Mouse (Mus musculus) spleen, postnatal 10 days (tissue): ENCODE measurements around the gene Gm21885.
"Not testable (repeated sequence)": the region's sequence is repeated elsewhere in the genome, so short reads cannot be mapped to it uniquely, and the experiment has no call there.

ENCODE experiments used
- DNase-seq, 2 experiments: peaks; one replicate each; pipeline ENCODE4 v3.0.0; 2021 to 2022; ENCODE audit warnings: low spot score in 2 of 2

Gm21885 gene

DNA sequence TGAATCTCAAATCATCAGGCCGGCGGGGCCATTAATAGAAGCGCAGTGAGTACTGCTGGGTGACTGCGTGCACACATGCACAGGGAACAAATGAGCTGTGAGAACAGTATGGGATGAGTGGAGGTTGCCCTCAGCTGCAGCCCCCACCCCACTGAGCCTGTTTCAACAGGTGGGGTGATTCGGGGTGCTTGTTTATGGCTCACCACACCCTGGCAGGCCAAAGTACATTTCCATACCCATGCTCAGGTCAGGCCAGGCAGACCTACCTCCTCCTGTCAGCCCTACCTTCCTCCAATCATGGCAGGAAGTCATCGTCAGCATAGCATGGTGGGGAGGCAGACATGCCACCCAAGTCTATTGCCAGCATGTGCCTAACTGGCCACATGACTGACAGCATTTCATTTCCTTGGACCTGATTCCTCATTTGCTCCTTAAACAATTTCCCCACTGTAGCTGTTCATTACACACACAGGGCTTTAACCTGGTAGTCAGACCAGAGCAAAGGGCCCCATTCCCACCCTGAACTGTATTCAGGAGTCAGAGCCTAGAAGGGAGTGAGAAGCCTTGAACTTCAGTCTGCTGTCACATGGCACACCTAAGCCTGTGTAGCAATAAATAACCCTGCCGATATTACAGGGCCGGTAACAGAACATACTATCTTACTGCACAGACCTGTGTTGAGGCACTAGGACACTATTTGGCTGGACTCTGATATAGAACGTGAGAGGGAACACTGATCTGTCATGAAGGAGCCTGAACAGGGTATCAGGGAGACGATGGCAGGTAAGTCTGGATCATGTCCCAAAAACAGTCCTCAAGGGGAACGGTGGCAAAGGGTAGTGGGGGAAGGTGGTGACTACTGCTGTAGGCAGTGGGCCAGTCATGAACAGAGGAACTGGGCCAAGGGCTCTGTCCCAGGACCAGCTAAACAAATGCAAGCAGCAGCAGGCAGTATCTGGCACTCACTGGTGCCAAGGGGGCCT lies at the start of gene Gm21885:
TSS of gene Gm21885 (plus strand) at position 675 of the 983 bp plus-strand sequence.
- no peak for DNase-seq

DNA sequence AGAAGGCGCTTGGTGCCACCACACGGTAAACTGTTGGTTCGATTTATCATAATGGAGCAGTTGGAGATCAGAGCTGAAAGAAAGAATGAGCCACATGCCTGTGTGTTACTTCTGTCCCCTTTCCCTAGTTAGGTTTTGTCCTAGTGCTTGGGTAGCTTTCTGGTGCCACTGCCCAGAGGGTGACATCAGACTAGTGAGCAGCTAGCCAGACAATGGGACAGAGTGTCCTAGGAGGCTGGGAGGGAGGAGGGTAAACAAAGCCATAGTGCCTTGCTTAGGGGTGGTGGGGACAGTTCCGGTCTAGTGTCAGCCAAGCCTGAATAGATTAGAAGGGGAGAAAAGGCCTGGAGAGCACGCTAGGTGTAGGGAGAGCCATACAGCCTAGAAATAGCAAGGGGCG lies 48.3 kb upstream of the Gm21885 start:
- no peak for DNase-seq

DNA sequence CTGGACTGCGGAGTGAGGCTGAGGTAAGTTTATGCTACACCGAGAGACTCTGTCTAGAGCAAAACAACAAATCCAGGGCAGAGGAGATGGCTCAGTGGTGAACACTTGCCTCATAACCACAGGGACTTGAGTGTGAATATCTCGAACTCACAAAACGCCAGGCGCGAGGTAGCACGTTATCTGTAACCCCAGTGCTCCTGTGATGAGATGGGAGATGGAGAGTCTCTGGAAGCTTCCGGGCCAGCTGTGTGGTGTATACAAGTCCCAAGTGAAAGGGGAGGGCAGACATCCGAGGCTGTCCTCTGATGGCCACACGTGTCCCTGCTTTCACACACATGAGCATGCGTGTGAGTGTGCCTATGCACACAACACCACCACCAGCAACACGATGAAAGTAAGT lies 47.3 kb upstream of the Gm21885 start:
- no peak for DNase-seq

DNA sequence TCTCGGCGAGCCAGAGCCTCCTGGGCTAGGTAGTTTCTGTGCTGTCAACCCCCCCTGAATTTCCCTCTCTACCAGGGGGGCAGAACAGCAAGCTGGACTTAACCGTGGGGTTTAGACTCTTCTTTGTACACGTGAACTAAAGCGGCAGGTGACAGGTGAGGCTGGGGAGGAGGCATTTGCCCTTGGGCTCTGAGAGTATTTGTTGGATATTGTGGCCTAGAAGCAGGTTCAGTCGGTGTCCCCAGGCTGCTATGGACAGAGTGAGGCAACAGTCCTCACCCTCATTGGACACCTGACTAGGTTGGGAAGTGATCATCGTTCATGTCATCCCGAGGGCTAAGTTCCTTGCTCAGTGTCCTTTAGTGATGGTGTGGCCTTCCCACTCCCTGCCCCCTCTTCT lies 46.8 kb upstream of the Gm21885 start:
- DNase-seq = no peak

DNA sequence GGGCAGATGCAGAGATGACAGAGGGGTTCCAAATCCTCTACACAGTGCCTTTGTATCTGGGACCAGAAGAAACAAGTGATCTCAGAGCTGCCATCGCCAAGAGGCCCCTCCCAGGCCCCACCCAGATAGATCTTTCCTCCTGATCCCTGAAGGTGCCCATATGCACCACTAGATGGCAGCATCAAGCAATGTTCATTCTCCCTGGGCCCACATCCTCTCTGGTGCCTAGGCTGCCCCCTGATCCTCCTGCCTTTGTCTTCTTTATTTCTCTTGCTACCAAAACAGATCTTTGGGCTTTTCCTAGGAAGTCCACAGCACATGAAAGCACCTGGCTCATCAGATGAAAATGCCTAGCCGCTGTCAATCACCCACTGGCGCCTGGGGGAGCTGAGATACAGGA lies 45.6 kb upstream of the Gm21885 start:
- DNase-seq = peak; percentile 56 to 73

DNA sequence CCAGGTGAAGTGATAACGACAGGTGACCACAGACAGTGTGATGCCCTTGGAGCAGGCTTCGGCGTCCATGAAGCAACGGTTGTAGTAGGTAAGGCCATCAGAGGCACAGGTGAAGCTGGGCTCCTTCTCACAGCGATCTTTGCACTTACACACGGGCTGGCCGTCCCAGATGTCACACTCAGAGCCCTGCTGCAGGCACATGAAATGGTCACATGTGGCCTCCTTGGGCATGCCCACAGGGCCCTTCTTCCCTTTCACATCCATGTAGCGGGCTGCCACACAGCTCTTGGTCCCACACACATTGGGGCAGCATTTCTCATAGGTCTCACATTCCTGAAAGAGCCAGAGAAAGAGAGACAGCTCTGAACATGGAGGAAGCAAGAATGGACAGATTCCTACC lies 42.9 kb upstream of the Gm21885 start:
- DNase-seq = no peak

DNA sequence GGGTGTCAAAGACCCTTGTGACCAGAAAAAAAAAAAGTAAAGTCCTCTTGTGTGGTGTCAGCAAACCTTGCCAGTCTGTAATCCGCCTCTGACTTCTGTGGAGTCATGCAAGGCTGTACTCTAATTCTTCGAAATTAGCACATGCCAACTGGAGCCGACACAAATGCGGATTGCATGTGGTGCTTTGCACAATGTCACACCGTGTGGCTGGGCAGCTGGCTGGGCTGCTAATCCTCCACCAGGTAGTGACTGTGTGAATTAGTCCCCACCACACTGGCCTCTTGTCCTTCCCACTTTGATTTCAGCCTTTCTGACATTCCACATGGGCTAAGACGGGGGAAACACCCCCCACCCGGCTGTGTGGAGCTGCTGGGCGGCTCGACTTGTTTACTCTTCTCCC lies 42.0 kb upstream of the Gm21885 start:
- DNase-seq = no peak

DNA sequence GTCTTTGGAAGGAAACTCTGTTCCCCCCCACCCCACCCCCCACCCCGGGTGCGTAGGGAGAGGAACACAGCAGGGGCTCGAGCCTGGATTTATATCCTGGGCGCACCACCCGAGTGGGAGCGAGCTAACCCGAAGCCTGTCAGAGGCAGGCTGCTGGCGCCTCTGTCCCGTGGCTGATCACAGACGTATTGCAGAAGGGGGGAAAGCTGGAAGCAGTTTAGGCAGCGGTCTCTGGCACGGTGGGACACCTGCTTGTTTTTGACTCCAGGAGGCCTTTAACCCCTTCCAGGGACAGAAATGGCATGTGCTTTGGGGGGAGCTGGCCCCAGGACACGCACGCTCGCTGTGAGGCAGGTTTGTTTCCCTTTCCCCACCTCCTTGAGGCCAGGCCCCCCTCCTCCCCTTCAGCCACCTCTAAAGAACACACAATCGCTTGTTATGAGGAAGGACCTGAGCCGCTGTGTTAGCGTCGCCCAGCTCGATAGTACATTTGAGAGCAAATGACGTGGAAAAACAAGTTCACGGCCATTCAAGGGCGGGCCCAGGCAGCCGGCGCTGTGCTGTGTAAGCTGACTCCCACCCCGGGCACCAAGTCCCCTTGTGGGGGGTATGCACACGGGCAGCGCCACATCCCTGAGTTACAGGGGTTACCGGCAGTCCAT lies 38.8 kb upstream of the Gm21885 start:
- no peak for DNase-seq

DNA sequence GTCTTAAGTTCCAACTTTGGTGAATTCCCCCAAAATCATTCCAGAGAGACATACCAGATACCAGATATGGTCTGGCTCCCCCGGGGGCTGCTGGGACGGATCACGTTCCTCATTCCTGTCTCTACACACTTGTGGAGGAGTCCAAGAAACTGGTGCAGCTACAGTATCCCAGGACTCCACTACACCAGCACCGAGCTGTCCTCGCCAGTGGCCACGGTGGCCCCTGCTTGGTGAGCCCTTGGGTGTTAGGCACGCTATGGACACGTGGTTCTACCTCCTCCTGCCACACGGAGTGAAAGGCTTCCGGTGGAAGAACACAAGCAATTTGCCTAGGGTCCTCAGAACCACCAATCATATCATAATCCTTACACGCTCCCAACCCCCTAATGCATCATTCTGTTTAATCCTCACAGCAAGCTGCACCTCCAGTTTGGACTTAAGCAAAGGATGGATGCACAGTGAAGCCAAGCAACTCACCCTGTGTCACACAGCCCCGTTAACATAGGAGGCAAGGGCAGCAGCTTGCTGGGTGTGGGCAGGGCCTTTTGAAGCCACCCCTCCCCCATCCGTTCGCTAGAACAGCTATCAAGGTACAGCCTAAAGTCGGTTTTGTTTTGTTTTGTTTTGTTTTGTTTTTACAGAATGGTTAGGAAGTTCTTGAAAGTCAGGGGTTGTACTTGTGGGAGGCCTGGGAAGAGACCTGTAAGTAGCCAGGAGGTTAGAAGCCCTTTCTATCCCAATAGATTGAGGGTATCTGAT lies 38.1 kb upstream of the Gm21885 start:
- no peak for DNase-seq

DNA sequence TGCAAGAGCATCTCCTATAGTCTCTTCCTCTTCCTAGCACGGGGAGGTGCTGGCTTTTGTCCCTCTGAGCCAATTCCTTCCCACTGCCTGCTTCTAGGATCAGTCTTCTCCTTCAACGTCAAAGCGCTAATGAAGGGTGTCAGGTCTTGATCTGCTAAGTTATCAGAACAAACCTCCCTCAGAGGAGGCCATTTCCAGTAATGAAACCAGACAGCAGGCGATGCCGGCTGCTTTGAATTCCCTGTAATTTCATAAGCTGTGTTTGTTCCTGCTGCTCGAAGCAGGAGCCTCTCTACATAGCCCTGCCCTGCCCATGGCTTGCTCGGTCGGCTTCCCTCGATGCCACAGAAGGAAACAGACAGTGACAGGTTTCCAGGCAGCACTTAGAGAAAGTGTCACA lies 37.3 kb upstream of the Gm21885 start:
- DNase-seq = no peak

DNA sequence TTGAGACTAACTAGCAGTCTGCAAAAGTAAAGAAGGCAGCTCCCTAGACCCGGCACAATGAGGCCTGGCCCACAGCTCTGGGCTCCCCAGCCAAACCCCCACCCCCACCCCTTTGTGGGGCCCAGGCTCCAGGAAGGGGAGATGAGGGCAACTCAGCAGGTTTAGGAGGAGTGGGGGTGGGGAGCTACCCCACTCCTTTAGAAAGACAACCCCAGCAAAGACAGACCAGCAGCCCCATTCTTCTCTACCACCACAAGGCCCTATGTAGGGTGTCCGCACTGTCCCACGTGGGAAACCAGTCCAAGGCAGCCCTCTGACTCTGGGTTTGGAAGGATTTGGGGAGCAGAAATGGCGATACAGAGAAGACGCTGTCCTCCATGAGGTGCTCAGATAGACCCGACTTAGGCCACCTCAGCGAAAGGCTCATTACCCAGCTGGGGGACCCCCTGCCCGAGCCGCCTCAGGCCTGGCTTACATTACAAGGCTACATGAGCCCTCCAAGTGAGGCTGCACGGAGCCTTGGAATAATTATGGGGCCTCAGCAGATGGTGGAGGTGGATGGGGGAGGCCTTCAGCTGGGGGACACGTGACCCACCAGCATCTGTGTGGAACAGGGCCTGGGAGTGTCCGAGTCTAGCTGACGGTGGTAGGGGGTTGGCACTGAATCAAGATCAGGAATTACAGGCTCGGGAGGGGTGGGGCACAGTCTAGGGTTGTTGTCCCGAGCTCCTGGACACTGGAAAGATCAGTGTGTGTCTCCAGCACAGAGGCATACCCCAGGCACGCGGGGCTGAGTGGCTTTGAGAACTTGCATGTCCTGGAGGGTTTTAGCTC lies 35.5 kb upstream of the Gm21885 start, which contains the start of gene Wfikkn2:
TSS of gene Wfikkn2 (minus strand) at position 51 of the 834 bp plus-strand sequence.
- DNase-seq = no peak

DNA sequence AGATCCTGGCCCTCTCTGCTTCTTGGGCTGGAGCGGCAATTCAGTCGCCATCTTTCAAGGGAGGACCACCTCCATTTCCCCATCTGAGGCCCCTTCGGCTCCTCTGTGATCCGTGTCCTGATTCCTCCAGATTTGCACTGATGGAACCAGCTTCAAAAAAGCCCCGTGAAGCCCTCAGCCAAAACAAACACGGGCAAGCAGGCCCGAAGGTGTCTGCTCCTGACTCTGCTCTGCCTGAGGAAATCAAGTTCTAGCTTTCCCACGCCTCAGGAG lies 34.9 kb upstream of the Gm21885 start:
- DNase-seq = no peak

DNA sequence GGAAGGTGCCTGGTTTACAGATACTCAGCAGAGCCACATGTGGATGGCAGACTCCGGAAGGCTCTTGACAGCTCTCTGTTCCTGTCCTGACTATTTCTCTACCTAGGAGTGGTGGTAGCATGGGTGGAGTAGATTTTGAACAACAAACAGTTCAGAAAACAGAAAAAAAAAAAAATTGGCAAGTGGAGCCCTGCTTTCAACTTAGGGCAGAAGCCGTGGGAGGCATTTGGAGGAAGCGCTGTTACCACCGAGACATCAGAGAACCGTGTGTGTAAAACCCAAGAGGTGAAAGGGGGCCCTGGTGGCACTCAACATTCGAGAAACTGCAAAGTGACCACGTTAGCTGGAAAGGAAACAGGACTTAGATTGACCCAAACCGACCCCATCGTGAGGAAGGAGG lies 28.5 kb upstream of the Gm21885 start:
- DNase-seq = no peak

DNA sequence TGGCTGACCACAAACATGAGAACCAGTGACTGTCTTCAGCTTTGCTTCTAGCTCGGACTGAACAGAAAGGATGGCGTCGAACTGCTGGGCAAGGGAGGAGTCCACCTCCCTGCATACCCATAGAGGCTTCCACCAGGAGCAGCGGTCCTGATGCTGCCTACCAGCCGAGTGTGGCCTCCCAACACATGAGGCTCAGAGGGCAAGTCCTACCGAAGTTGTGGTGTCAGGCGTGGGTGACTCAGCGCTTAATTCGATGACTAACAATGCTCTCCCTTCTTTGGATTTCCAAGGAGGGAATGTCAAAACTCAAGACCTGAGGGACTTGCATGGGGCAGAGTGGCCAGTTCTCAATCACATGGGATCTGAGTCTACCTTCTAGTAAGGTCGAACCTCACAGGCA lies 28.0 kb upstream of the Gm21885 start:
- no peak for DNase-seq

DNA sequence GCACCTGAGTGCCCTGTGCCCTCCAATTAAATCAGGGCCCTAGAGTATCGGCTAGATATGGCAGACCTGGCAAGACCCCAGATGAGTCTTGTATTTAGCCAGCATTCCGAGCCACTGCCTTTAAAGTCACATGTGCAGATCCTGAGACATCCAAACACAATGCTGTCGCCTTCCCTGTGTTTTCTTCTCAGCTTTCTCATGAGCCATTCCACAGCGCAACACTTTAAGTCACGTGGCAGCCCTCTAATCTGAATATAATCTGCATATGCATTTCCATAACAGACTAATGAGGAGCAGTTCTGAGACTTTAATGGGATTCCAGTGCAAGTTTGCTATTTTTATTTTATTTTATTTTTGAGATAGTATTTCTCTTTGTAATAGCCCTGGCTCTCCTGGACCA lies 25.9 kb upstream of the Gm21885 start:
- no peak for DNase-seq

DNA sequence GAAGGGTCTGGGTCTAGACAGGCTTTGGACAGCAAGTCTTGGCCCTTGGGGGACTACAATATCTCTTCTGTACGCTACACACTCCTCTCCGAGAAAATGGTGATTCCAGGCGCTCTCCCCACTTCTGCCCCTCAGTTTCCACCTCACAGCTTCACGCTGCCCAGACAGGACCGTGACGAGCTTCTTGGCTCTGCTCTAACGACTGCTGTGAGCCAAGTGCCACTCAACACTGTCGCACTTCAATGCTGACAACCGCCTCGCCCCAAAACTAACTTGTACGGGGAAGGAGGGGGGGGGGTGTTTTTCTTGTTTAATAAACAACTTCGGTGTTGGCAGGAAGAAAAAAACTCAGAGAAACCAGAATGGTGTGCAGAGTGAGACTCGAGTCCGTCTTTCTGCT lies 23.7 kb upstream of the Gm21885 start:
- DNase-seq = no peak

DNA sequence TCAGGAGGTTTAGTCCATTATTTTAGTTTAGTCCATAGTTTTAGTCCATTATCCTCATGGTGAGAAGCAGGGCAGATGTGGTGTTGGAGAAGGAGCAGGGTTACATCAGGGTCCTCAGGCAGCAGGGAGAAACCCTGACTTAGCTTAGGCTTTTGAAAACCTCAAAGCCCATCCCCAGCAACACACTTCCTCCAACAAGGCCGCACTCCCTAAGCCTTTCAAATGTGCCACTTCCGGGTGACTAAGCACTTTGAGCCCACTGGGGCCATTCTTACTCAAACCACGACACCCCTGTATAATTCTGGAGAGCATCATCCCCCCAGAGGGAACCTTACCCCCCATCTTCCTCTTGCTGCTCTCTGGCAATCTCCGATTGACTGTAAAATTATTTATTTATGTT lies 21.9 kb upstream of the Gm21885 start:
- DNase-seq = no peak

DNA sequence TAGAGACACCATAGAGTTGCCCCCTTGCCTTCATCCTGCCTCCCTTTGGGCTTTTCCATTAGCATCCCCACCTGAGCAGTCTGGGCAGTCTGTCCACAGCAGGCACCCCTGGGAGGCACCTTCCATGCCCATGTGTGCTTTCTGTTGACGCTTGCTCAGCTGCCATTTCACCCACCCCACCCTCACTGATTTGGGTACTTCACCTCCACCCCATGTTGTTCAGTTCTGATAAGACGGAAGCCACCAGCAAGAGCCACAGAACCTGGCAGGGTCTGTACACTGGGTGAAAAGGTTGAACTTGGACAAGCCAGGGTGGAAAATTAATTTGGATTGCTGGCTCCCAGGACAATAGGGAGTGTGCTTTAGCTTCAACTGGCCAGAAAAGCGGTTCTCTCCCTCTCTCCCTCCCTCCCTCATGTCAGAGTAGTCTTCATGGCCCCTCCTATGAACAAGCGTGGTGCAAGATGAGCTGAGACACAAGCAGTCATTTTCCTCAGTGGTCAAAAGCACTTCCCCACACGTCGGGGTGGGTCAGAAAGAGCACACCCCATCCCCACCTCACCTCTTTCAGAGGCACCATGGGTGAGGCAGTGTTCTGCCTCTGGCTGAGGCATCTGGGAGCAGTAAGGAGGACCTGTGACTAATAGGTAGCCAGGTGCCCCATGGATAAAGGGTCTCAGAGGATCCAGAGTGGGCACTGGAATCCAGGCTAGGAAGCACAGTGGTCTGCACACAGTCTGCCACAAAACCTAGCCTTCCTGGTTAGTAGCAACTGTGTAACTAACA lies 19.9 kb upstream of the Gm21885 start:
- DNase-seq = no peak

DNA sequence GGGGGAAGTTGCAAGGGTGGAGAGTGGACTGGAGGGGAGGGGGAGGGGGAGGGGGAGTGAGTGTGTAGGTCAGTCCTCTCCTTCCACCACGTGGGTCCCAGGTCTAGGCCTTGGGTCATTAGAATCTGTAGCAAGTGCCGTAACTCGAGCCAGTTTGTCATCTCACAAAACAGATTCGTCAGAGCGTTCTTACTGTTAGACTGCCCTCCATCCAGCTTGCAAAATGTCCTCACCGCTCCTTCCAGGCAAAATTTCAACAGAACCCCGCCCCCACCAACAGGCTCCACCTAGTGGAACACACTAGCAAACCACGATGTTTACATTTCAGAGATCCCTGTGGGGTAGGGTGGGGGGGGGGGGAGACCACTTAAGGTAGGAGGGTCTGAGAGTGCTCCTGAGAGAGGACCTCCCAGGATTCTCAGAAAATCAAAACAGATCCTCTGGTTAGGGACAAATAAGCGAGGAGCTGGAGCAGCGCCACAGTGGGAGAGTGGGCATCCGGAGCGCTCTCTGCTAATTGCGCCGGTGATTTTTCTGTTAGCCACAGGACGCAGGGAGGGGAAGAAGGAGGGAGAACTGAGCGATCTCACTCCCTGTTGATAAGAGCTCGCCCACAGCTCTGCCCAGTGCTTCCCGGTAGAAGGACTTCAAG lies 16.4 kb upstream of the Gm21885 start:
- peak in 1 of 2 experiments; percentile 66 for DNase-seq

DNA sequence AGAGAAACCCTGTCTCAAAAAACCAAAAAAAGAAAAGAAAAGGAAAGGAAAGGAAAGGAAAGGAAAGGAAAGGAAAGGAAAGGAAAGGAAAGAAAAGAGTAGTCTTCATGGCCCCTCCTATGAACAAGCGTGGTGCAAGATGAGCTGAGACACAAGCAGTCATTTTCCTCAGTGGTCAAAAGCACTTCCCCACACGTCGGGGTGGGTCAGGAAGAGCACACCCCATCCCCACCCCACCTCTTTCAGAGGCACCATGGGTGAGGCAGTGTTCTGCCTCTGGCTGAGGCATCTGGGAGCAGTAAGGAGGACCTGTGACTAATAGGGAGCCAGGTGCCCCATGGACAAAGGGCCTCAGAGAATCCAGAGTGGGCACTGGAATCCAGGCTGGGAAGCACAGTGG lies 15.5 kb upstream of the Gm21885 start:
- DNase-seq = not testable (repeated sequence)
